Mouse (Mus musculus) liver, postnatal 0 days (tissue): ENCODE data around the gene Ifnab.

Experiments used
- CTCF ChIP-seq: sonication (generic); IDR thresholded peaks from 2 replicates; pipeline ENCODE4 v1.5.1; 2016; ENCODE audit warnings: antibody characterized with exemption, low read depth
- EP300 ChIP-seq: IDR thresholded peaks from 2 replicates; pipeline ENCODE4 v1.6.1; 2016; ENCODE audit warnings: antibody characterized with exemption, low read depth, mild to moderate bottlenecking

GRCm38 (mm10) chr4:88641077-88641831 is 49.9 kb downstream of the Ifnab start:
- TF ChIP-seq EP300: no peak
- TF ChIP-seq CTCF: peak; percentile 86
